Mouse (Mus musculus) liver, embryonic 11.5 days (tissue): ENCODE data around the gene Anks3. TPM values are rescaled to one million over a fixed set of nuclear protein-coding genes. Genes with fewer than 3 reads are reported as not detected.
A peak's percentile ranks its signal among the peaks of the same experiment; 100 is the strongest.

Experiments used
- ATAC-seq: fragments of 200-750 bp; cut with Nextera tagmentation; replicated peaks from 2 replicates; pipeline ENCODE4 v1.8.0; 2017; ENCODE audit warnings: moderate number of reproducible peaks, mild to moderate bottlenecking, moderate TSS enrichment, moderate library complexity; ENCODE audit not compliant: low FRiP score
- DNase-seq: peaks from one replicate; pipeline ENCODE4 v3.0.0-alpha.2; 2017; ENCODE audit warnings: low spot score
- H3K27ac ChIP-seq: fragments of 300-500 bp; sonication (generic); 2 replicates; pipeline ENCODE4 v1.5.1; 2014; ENCODE audit warnings: mild to moderate bottlenecking, low read depth, low read length, control low read depth
- H3K27me3 ChIP-seq: fragments of 300-500 bp; sonication (generic); replicated peaks from 2 replicates; pipeline ENCODE4 v1.6.1; 2014; ENCODE audit warnings: low read length, mixed read lengths; ENCODE audit not compliant: control insufficient read depth, insufficient read depth
- H3K36me3 ChIP-seq: fragments of 300-500 bp; sonication (generic); 2 replicates; pipeline ENCODE4 v1.6.1; 2014; ENCODE audit warnings: mild to moderate bottlenecking, low read length, moderate library complexity, mixed read lengths; ENCODE audit not compliant: control insufficient read depth, insufficient read depth
- H3K4me1 ChIP-seq: fragments of 300-500 bp; sonication (generic); replicated peaks from 2 replicates; pipeline ENCODE4 v1.6.1; 2014; ENCODE audit warnings: low read length, mixed read lengths; ENCODE audit not compliant: control insufficient read depth, insufficient read depth
- H3K4me2 ChIP-seq: fragments of 300-500 bp; sonication (generic); 2 replicates; pipeline ENCODE4 v1.6.1; 2014; ENCODE audit warnings: mild to moderate bottlenecking, control low read depth, moderate library complexity
- H3K4me3 ChIP-seq: fragments of 300-500 bp; sonication (generic); 2 replicates; pipeline ENCODE4 v1.5.1; 2014; ENCODE audit warnings: low read depth, low read length, control low read depth
- H3K9ac ChIP-seq: fragments of 300-500 bp; sonication (generic); 2 replicates; pipeline ENCODE4 v1.6.1; 2014; ENCODE audit warnings: low read depth, low read length, control low read depth
- H3K9me3 ChIP-seq: fragments of 300-500 bp; sonication (generic); 2 replicates; pipeline ENCODE4 v1.6.1; 2016; ENCODE audit warnings: low read length, inconsistent platforms, mixed read lengths; ENCODE audit not compliant: control insufficient read depth
- WGBS: fragments of 180-500 bp; shearing (Covaris S2); extraction: QIAGEN DNeasy Blood & Tissue Kit; methylation state at CpG from one replicate; pipeline ENCODE4 v1.1.7; 2014; 5-methylcytosine and 5-hydroxymethylcytosine counted together
- polyA plus RNA-seq: library from polyadenylated mRNA; unstranded; fragments of >200 nt; fragmentation: Nextera tagmentation; extraction: Ambion mirVana; gene quantifications from 2 replicates; pipeline ENCODE4 v1.2.1, GENCODE M21; 2014

Gene Anks3
- polyA plus RNA-seq, 1 experiment from 2014 or later = 30.0 TPM

DNA sequence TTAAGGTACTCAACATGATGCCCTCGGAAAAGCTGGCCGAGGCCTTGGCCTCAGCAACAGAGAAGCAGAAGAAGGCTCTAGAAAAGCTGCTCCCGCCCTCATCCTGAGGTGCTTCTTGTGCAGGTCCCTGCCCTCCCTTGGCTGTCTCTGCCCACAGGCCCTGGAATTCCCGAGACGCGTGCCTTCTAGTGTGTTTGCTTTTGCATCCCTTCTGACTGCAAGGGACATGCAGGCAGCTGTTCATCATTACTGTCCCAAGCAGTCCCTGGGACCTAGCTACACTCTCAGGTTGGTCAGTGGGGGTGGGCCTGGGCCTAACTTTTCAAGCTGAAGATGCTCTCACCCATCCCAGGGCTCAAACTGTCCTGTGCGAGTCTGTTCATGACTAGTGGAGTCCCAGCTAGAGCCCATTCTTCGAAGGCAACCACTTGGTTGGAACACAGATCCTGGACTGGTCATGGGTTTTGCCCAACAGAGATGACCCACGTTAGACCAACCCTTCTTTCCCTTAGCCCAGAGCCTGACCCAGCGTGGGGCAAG lies 23.6 kb downstream of the Anks3 start:
- Histone ChIP-seq H3K4me2 (no peak overlapping the region; the same call in 1 of the 2 replicates), H3K9ac (no peak overlapping the region), H3K9me3 (no peaks in the 10 kb centered on the region), H3K27ac (no peak overlapping the region), H3K27me3 (no peaks in the 10 kb centered on the region), H3K4me1 (peaks cover 5% of the 10 kb centered on the region), H3K36me3 (peaks cover 47% of the 10 kb centered on the region), H3K4me3 (no peak overlapping the region)
- DNase-seq (no peak), ATAC-seq (no peak)
- WGBS = 90% methylated on average over 10 of the region's 10 CpGs

DNA sequence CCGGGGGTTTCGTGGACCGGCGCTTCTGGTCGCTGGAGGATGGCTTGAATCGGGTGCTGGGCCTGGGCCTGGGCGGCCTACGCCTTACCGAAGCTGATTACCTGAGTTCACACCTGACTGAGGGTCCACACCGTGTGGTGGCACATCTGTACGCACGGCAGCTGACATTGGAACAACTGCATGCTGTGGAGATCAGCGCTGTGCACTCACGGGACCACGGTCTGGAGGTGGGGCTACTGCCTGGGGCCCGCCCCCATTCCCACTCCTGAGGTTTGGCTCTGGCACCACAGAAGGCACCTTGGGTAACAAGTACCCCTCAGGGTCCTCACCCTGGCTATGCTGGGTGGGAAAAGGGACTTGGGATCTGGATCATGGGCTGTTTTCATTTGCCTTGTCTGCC lies 24.6 kb downstream of the Anks3 start:
- no peaks in the 10 kb centered on the region for H3K9me3 ChIP-seq
- DNase-seq (peak; percentile 43), ATAC-seq (peak; percentile 60)
- peaks cover 5% of the 10 kb centered on the region for H3K4me1 ChIP-seq
- H3K27me3 ChIP-seq = no peaks in the 10 kb centered on the region
- 2% methylated on average over 16 of the region's 16 CpGs for WGBS
- peak overlapping the region; percentile 99 for H3K4me2 ChIP-seq
- peak overlapping the region; percentile 89 for H3K4me3 ChIP-seq
- H3K36me3 ChIP-seq = peaks cover 45% of the 10 kb centered on the region
- H3K9ac ChIP-seq = peak overlapping the region; percentile 86
- peak overlapping the region; percentile 73 for H3K27ac ChIP-seq

DNA sequence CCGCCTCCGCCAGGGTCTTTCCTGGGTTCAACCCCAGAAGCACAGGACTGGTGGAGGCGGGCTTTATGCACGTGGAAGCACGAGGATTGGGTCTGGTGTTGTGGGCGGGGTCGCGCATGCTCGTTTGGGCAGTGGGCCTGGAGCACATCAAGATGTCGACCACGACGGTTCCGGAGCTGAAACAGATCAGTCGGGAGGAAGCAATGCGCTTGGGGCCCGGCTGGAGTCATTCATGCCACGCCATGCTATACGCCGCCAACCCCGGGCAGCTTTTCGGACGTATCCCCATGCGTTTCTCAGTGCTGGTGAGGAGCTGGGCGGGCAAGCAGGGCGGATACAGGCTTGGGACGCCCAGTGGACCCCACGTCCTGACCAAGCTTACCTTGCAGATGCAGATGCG lies 25.0 kb downstream of the Anks3 start:
- Histone ChIP-seq H3K27me3 (no peaks in the 10 kb centered on the region), H3K36me3 (peaks cover 46% of the 10 kb centered on the region), H3K4me1 (peaks cover 5% of the 10 kb centered on the region), H3K9me3 (no peaks in the 10 kb centered on the region), H3K9ac (peak overlapping the region; percentile 86), H3K27ac (peak overlapping the region; percentile 73), H3K4me2 (peak overlapping the region; percentile 99), H3K4me3 (peak overlapping the region; percentile 89)
- ATAC-seq = peak; percentile 94
- under 1% methylated on average over 28 of the region's 28 CpGs for WGBS
- peak; percentile 92 for DNase-seq

DNA sequence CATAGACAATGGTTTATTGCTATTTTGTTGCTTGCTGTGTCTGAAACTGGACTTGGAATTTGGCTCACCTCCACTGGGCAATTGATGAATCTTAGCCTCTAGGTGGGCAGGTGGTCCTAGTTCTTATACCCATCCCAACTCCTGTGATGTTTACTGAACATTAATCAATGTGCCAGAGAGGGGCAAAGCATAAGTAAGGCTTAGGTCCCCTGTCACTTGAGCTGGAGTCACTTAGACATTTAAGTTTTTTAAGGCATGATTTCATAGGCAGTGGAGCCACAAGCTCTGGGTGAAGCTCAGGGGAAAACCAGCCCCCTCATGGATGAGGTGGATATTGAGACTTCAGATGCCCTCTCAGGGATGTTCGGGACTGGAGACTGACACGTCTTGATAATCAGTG lies 25.5 kb downstream of the Anks3 start, which contains the start of gene Nudt16l1:
Gene Nudt16l1, plus strand, starts transcription at position 301 of the 400 bp plus-strand sequence.
- DNase-seq (no peak), ATAC-seq (no peak)
- H3K9ac ChIP-seq = peak within 1 kb of the TSS; percentile 86
- no peaks in the 10 kb centered on the region for H3K27me3 ChIP-seq
- 6% methylated on average over 2 of the region's 2 CpGs for WGBS
- peak within 1 kb of the TSS; percentile 73 for H3K27ac ChIP-seq
- peaks cover 5% of the 10 kb centered on the region for H3K4me1 ChIP-seq
- H3K4me2 ChIP-seq = peak within 1 kb of the TSS; percentile 99
- no peaks in the 10 kb centered on the region for H3K9me3 ChIP-seq
- peak within 1 kb of the TSS; percentile 89 for H3K4me3 ChIP-seq
- H3K36me3 ChIP-seq = peaks cover 47% of the 10 kb centered on the region

DNA sequence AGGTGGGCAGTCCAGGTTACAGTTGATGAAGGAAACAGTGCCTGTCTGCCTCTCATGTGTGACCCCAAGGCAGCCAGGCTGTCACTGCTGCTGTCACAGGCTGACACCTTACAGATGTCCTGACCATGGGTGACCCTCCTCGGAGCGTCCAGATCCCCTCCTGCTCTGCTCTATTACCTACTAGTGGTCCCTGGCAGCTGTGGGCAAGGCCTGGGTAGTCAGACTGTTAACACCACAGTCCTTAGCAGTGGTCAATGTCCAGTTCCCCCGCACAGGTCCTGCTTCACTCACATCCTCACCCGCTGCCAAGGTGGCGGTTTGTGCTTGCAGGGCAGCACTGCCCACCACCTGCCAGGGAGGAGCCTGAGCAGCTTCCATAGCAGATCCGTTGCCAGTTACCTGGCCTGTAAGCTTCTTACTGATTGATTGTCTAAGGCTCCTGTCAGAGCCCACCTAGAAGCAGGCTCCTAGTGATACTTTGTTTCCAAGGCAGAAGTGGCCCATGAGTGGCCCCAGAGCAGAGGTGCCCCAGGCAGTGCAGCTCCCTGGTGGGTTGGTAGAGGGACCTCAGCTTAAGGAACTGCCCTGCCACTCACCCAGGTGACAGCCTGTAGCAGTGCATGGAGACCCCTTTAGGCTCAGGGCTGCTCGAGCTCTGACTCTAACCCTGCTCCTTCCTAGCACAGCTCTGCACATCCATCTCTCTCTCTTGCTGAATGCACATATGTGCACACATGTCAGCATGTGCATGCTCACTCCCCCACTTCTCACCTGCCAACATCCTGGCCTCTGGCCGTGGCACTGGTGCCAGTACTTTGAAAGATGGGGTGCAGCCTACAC lies 26.4 kb downstream of the Anks3 start:
- 88% methylated on average over 8 of the region's 8 CpGs for WGBS
- no peak overlapping the region for H3K4me3 ChIP-seq
- no peaks in the 10 kb centered on the region for H3K9me3 ChIP-seq
- H3K9ac ChIP-seq = no peak overlapping the region
- ATAC-seq = no peak
- no peak for DNase-seq
- no peaks in the 10 kb centered on the region for H3K27me3 ChIP-seq
- no peak overlapping the region; the same call in 1 of the 2 replicates for H3K4me2 ChIP-seq
- peaks cover 41% of the 10 kb centered on the region for H3K36me3 ChIP-seq
- peaks cover 5% of the 10 kb centered on the region for H3K4me1 ChIP-seq
- H3K27ac ChIP-seq = no peak overlapping the region

DNA sequence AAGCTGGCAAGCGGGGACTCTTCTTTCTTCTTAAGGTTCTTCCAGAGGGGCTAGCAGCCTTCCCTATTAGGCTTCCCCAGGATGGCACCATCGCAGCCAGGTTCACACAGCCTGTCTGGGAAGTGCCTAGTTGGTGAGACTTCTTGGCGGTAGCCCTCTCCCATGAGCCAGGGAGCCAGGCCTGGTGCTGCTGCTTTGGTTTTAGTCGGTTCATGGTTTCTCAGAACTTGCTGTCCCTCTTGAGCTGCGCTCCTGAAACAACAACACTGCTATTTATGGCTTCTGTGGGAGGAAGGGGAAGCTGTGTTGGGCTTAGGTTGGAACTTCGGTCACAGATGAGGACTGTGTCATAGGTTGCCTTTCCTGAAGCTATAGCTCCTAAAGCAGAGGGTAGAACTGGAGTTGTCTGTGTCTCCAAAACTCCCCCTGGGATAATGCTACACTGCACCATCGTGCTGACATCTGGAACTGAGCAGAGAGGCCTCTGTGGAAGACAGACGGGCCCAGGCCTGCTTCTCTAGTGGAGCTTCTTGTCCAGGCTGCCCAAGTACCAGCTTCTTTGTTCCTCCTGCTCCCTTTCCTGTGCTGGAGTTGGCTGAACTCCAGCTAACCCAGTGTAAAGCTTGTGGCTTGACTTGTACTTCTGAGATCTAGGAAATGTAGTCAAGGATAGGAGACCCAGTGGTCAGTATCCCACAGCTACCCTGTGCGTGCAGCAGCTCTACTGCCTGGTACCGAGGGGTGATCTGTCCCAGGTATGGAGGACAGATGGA lies 27.9 kb downstream of the Anks3 start:
- no peak for ATAC-seq
- Histone ChIP-seq H3K4me2 (no peak overlapping the region), H3K9me3 (no peaks in the 10 kb centered on the region), H3K9ac (no peak overlapping the region), H3K27me3 (no peaks in the 10 kb centered on the region), H3K36me3 (peaks cover 39% of the 10 kb centered on the region), H3K4me3 (no peak overlapping the region), H3K27ac (peak overlapping the region; percentile 5; the same call in 1 of the 2 replicates), H3K4me1 (peaks cover 5% of the 10 kb centered on the region)
- DNase-seq = no peak
- 72% methylated on average over 10 of the region's 10 CpGs for WGBS

DNA sequence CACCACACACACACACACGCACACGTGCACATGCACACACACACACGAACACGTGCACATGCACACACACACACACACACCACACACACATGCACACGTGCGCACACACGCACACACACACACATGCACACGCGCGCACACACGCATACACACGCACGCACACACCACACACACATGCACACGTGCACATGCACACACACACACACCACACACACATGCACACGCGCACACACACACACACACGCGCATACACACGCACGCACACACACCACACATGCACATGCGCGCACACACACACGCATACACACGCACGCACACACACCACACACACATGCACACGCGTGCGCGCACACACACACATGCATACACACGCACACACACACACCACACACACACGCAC lies 28.6 kb downstream of the Anks3 start:
- Histone ChIP-seq H3K4me2 (no peak overlapping the region), H3K9ac (no peak overlapping the region), H3K4me1 (peaks cover 5% of the 10 kb centered on the region), H3K4me3 (no peak overlapping the region), H3K36me3 (peaks cover 38% of the 10 kb centered on the region), H3K9me3 (no peaks in the 10 kb centered on the region), H3K27me3 (no peaks in the 10 kb centered on the region), H3K27ac (no peak overlapping the region)
- DNase-seq (no peak), ATAC-seq (no peak)
- 96% methylated on average over 31 of the region's 31 CpGs for WGBS

DNA sequence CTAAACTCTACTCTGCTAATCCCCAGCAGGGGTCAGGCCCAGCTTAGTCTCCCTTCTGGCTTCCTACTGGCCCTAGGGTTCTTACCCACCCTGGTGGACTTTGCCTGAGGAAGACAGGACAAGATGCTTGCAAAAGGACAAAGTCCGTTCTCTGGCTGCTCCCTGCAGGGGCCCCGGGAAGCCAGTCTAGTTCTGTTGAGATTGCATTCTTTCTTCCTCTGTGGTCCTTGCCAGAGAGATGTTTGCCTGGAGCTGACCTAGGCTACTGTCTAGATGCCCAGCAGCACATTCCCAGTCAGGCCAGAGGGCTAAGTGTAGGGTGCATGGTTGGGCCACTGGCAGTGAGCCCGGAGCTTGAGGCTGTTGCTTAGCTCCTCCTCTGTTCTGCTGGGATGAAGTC lies 31.6 kb downstream of the Anks3 start:
- no peaks in the 10 kb centered on the region for H3K4me1 ChIP-seq
- H3K27ac ChIP-seq = no peak overlapping the region
- WGBS = 83% methylated on average over 3 of the region's 3 CpGs
- peaks cover 37% of the 10 kb centered on the region for H3K36me3 ChIP-seq
- H3K9me3 ChIP-seq = no peaks in the 10 kb centered on the region
- ATAC-seq (no peak), DNase-seq (no peak)
- H3K4me3 ChIP-seq = no peak overlapping the region
- H3K4me2 ChIP-seq = no peak overlapping the region
- no peaks in the 10 kb centered on the region for H3K27me3 ChIP-seq
- H3K9ac ChIP-seq = no peak overlapping the region
